Mouse (Mus musculus) right cerebral cortex, postnatal 25 days (tissue): ENCODE data around the gene Tgm6.

Experiments used
- DNase-seq: peaks from one replicate; pipeline ENCODE4 v3.0.0; 2022

Tgm6 gene

GRCm38 (mm10) chr2:130178706-130179506 is 66.7 kb downstream of the Tgm6 start, which contains the start of gene Snrpb:
TSS of gene Snrpb (minus strand) at chr2:130179403.
- peak; percentile 91 for DNase-seq

- no peak for DNase-seq
Observed at GRCm38 (mm10) chr2:130179507-130180019, 67.3 kb downstream of the Tgm6 start.

GRCm38 (mm10) chr2:130188391-130188790 is 76.2 kb downstream of the Tgm6 start:
- no peak for DNase-seq

GRCm38 (mm10) chr2:130194894-130195293 is 82.7 kb downstream of the Tgm6 start, which contains the start of gene Tmc2:
TSS of gene Tmc2 (plus strand) at chr2:130195194.
- no peak for DNase-seq

- DNase-seq, result no peak
Observed at GRCm38 (mm10) chr2:130200961-130201360, 88.7 kb downstream of the Tgm6 start.
